Mouse (Mus musculus) E14TG2a.4 (cell line): ENCODE measurements at regions not wholly inside any gene's neighbourhood (a gene's known extent, or its start where the extent isn't known, plus 50 kb on each side); places are given as distances from the start of the nearest gene placed in this dataset.

Source experiments
- CTCF ChIP-seq: conservative IDR thresholded peaks from 2 replicates; pipeline ENCODE4 v1.5.1; 2014; ENCODE audit warnings: low read length
- POU5F1 ChIP-seq: IDR thresholded peaks from 2 replicates; pipeline ENCODE4 v1.6.1; 2014; ENCODE audit warnings: low read length, borderline replicate concordance

DNA sequence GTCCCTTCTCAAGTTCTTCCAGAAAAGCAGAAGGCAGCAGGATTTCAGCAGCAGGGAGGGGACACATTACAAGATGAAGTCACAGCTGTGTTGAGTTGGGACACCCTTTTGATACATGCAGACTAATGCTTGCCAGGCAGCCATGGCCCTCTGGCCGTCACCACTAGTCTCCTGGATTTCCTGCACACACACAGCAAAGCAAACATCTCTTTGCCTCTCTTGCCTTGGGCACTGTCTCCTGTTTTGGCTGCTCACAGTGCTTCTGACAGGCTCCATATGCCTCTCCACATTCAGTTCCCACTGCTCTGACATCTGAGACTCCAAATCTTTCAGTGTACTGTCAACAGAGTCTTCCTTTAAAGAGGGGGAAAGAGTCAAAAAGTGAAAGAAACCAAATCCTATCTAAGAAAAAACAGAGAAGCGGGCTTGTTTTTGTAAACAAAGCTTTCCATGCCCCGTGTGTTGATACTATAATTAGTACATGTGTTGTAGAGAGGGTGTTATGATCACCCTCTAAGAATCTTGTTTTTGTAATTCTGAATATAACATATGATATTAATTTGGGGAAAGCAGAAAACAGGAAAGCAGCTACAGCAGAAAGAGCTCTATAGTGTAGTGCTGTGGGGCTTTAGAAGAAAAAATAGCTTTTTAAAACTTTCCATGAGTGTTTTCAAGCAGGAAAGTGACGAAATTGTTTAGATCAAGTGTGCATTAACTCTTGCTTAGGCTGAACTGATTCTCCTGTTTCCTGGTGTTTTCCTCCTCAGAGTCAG, 68.8 kb upstream of the Cop1 start:
- no peak for TF ChIP-seq CTCF
- TF ChIP-seq POU5F1, result no peak
